Mouse (Mus musculus): ENCODE measurements at regions not wholly inside any gene's neighbourhood (a gene's known extent, or its start where the extent isn't known, plus 50 kb on each side); places are given as distances from the start of the nearest gene placed in this dataset.

GRCm38 (mm10) chr7:119252742-119253141 is 68.3 kb upstream of the Gpr139 start:
- TF ChIP-seq CTCF (IDR thresholded peaks at IDR 0.05; ENCODE audit: borderline replicate concordance, extremely low read depth, insufficient read depth, insufficient read length) (no peak), POLR2A (IDR thresholded peaks at IDR 0.05; ENCODE audit: borderline replicate concordance, extremely low read depth, insufficient read depth, insufficient read length, poor library complexity, severe bottlenecking) (no peak)

All from brain, embryonic 14.5 days (tissue).